Mouse (Mus musculus) retina, postnatal 7 days (tissue): ENCODE data around the gene Gse1.

ENCODE experiments used
- DNase-seq: peaks from one replicate; pipeline ENCODE4 v3.0.0-alpha.2; 2012; ENCODE audit warnings: low read depth, low spot score

The Gse1 gene

DNA sequence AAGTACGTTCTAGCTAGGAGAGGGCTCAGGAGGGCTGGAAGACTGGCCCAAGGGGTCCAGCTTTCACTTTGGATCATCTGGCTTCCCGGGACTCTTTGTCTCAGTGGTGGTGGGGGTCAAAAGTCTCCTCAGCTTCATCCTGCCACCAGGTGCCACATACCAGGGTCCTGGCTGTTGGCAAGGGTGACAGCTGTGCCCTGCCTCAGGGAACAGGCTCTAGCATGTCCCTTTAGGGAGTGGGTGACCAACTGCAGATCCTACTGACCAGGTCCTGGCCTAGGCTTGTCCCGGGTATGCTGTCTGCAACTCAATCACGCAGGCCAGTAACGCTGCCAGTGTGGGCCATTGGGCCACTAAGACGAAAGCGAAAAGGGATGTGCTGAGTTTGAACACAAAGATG, 15.7 kb upstream of the Gse1 start:
- no peak for DNase-seq

DNA sequence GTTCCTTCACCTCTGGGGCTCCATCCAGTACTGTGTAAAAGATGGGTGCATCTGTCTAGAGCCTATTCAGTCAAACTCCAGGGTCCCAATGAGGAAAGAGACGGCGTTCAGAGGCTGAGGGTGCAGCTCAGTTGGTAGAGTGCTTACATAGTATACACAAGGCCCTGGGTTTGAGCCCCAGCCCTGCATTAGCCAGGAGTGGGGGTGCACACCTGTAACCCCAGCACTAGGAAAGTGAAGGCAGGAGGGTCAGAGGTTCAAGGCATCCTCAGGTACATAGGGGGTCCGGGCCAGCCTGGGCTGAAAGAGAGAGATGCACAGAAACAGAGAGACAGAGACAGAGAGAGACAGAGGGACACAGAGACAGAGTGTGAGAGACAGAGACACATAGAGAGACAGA, 15.0 kb upstream of the Gse1 start:
- no peak for DNase-seq

DNA sequence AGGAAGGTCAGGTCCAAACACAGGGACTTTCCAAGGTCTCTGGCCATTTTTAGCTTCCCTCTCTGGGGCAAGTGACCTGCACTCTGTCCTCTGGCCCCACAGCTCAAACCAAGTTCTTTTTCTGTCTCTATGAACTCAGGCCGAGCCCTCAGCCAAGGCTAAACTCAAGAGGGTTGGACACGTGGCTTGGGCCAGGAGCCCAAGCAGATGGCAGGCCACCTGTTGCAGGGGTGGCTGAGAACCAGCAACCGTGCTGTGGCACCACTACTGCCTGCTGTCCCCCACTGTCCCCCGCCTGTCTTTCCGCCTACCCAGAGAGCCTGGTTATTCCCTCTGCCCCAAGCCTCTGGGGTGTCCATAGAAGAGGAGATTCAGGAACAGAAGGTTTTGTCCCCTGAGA, 14.3 kb upstream of the Gse1 start:
- DNase-seq: no peak

DNA sequence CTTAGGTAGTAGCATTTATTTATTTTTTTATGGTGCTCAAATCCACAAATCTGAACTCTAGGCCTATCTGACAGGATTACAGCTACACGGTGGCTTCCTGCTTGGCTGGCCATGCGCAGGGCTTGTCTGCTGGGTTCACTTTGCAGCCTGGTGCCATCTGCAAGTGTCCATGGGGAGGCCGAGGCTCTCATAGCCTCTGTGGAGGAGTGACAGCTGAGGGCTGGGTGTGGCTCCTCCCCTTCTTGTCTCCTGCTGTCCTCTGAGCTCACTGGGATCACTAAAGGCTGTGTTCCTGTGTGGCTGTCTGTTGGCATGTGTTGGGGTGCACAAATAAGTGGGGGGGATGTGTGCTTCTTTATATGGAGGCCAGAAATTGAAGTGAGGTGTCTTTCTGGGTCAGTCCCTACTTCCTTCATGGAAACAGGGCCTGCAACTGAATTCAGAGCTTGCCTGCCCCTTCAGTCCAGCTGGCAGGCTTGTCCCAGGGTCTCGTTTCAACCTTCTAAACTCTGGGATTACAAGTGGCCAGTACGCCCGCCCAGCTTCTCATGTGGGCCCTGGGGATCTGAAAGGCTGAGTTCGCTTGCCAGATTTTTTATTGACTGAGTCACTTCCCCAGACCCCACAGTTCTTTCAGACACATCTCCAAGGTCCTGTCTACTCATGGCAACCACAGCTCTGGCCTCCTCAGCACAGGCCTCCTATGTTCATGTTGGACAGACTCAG, 12.7 kb upstream of the Gse1 start:
- no peak for DNase-seq

DNA sequence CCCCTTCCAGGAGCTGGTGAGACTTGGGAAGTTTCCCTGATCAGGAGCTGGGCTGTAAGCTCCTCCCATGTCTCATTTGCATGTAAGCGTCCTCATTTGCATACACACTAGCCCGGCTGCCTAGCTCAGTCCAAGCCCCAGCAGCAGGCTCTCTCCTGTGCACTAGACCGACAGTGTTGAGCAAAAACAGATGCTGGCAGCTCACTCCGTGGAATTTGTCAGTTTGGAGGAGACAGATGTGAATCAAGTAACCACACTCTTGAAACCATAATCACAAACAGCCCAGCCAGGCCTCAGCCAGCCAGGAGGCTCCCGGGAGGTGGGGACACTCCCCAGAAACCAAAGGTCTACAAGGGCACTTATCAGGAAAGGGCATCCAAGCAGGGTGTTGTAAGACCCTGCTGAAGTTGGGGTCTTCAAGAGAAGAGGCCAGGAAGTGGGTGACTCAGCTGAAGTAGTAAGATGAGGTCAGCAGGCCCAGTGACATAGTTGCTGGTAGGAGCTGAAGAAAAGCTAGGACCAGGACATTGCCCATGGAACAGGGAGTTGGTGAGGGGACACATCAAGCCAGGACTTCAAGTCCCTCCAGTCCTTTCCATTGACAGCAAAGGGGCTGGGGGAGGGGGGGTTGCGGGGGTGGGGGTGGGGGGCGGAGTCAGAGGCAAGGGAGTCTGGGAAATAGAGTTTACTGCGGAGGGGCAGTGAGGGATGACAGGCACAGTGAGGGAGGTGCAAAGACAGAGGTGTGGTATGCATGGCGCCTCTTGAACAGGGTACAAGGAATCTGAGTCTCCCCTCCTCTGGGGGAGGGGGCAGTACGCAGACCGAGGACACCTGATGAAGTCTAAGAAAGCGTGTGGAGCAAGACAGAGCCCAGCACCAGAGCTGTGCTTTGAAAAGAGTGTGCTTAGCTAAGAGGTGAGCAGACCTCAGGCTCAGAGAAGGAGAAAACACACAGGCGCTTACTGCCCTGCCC, 11.1 kb upstream of the Gse1 start:
- DNase-seq: no peak

DNA sequence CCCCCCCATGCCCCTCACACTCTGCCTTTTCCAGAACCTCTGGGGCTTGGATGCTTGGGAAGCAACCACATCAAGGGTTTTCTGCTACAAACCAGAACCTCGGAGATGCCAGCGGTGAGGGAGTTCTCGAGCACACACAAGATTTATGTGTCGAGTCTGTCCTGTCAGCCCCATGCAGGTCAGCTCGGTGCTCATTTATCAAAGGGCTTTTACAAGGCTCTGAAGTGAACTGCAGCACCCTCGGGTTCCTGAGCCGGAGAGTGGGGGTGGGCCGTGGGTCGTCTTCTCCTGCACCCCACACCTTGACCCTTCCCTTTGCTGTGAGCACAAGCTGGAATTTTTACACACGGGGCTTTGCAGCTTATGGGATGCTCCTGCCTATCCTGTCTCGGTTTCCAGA, 5.7 kb upstream of the Gse1 start:
- no peak for DNase-seq

DNA sequence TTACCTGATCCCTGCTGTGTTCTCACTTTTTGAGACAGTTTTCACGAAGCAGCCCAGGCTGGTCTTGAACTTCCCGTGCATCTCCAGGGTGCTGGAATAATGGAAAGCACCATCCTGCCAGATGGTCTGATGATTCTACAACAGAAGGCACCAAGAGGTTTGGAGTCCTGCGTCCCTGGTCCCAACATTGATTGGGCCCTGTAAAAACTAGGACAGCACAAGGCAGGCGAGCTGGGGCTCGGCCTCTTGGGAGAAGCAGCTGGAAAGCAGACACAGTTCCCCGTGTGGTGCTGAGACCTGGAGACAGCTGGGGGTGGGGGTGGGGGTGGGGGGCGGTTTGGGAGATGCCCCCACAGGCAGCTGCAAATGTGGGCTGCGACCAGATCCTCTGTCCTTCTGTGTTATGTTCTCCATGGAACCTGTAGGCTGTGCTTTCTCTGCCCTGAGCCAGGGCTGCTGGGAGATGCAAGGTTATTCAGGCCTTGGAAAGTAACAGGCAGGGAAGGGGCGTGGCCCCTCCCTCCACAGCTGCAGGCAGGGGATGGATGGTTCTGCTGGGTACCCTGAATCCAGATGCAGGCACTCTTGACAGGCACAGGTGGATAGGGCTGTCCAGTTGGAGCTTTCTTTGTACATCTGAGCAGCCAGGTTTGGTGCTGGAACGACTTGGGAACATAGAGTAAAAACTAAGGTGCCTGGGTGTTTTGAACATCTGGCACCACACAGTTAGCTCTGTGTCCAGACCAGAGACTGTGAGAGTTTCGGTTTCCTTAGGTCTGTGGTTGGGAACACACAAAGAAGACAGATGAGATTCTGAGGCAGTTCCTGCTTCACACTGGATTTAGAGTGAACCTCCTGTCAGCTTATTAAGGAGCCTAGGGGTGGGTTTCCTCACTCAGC, 3.5 kb upstream of the Gse1 start:
- DNase-seq: no peak

DNA sequence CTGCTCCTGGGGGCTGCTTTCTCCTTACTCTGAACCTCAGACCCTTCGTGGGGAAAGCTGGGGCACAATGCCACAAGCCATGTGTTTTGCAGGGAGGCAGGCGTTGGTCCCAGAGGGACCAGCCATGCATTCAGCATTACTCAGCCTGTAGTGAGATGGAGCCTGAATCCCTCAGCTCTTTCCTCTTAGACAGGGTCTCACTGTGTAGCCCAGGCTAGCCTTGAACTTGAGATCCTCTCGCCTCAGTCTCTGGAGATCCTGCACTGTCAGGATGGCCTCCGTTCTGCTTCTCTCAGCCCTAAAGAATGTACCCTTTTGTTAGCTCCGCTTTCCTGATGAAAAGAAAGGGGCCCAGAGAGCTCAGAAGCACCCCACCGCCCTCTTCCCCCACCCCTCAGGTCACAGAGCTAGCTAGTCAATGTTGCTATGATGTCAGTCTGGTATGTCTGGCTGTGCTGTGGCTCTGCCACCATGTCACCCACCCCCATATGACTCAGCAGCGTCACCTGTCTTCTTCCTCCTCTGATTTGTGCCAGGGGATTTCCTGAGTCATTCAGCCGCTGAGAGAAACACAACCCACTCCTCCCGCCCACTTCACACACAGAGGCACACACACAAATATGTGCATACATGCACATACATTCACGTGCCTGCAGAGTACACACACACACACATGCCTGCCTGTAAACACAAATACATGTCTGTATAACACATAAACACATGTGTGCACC, 2.7 kb upstream of the Gse1 start:
- no peak for DNase-seq

DNA sequence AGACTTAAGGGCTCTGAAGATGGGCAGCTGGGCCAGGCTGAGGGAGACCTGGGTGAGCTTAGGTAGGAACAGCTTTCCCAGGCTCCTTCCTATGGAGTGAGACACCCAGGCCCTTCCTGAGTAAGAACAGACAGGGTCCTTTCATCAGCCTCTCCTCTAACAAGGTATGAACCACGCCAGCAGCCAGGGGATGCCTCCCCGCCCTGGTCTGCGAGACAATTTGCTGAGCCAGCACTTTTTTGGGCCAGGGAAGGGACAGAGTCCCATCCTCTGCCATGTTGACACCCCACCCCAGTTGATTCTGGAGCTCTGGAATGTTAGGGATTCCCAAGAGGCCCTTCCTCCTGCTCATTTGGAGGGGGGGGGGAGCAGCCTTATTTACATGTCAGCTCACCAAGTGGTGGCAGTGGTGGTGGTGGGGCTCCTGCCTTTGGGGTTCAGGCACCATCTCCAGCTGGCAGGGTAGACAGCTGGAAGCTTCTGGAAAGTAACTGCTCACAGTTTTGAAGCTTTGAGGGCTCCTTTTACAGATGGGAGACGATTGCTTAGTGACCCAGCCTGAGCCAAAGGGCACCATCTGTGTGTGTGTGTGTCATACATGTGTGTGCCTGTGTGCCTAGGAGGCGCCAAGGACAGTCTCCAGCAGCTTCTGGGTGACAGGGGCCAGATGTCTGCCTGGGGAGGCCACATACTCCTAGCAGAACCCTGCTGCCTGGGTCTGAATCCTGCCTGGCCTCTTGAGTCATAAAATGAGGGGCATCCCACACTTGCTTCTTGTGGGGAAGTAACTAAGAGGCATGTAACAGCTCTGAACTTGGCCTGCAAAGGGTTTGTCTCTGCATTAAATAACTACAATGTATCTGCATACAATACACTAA, 1.3 kb upstream of the Gse1 start:
- DNase-seq: no peak

DNA sequence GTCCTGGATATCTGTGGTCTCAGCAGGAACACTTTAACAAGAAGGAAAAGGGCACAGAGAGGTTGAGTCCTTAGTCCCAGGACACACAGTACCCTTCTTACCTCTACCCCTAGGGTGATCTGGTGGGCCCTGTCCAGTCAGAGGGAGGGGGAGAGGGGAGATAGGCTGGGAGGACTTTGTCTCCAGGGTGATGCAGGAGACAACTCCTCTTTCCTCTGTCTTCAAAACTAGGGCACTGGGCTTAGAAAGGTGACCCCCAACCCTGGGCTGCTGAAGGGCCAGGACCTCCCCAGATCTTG, 729 bp upstream of the Gse1 start:
- DNase-seq: no peak

DNA sequence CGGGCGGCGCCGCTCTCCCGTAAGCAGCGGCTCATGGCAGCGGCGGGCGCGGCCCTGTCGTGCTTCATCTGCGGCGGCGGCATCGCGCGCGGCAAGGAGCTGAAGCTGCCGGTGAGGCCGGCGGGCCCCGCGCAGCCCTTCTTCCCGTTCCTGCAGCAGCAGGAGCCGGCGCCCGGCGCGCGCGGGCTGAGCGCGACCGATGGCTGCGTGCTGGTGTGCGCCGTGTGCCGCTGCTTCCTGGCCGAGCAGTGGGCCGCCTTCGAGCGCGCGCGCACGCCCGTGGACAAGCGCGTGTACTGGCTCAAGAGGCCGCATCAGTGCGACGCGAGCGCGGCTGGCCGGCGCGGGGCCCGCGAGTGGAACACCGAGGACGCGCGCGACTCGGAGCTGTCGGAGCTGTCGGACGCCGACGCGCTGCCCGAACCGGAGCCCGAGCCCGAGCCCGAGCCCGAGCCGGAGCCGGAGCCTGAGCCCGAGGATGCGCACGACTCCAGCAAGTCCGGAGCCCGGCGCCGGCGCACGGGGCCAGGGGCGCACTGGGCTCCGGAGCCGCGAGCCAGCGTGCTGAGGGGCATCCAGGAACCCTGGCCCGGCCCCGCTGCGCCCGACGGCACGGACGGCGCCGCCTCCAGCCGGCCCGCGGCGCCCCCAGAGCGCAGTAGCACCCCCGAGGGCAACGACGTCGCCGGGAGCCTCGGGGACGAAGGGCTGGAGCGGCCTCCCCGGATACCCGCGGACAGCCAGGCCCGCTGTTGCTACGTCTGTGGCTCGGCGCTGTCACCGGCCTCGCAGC, 721 bp downstream of the Gse1 start:
- DNase-seq: no peak

DNA sequence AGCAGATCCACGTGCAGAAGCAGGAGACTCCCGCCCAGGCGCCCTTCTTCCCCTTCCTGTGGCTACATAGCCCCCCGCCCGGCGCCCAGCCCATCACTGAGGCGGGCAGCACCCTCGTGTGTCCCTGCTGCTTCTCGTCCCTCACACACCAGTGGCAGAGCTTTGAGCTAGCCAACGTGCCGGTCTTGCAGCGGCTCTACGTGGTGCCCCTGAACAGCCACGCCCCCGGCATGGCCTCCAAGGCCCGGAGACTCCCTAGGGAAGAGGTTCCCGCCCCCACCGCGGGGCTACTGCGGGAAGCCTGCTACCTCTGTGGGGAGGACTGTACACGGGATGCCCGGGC, 1.3 kb downstream of the Gse1 start:
- DNase-seq: no peak

DNA sequence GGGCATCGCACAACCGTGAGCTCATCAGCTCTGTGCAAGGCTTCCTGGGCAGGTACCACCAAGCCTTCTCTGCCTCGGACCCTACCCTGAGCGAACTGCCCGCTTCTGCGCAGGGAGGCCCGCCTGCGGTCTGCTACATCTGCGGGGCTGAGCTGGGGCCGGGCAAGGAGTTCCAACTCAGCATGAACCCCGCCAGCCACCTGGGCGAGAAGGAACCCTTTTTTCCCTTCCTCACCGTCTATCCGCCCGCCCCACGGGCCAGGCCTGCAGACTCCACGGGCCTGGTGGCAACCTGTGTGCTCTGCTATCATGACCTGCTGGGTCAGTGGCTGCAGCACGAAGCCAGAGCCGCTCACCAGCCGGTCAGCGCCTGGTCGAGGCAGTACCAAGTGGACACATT, 1.8 kb downstream of the Gse1 start:
- no peak for DNase-seq

DNA sequence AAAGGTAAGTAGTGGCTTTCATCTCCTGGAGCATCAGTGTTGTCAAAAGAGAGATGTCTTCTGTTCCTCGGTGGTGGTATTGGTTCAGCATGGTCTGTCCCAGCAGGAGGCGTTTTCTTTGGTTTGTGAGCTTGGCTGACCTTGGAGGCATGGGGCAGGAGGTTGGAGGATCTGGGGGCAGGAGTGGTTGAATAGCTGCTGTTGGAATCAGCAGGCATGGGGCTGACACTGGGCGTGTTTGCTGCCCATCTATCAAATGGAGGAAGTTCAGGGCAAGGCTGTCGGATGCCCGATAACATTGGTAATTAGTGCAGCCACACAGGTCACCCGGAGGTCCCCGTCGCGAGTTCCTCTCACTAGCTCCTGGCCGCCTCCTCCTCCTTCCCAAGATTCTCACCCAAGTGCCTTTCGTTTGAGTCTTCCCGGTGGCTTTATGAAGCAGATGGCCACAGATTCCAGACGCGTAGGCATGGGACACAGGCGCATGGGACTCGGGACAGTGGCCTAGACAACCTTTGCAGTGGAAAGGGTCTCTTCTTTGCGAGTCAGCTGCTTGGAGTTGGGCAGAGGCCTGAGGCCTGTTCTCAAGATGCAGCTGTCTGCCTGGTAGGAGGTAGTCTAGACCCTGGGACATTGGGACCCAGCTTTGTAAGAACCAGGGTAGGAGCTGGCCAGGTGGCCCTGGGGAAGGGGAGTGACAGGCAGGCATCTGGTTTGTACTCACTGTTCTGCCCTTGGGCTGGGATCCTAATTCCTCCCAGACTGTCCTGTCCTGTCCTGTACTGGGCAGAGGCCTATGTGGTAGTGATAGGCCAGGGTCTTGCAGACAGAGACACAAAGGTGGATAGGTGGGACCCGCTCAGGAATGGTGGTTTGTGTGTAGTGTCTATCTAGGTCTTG, 2.7 kb downstream of the Gse1 start:
- DNase-seq: no peak

DNA sequence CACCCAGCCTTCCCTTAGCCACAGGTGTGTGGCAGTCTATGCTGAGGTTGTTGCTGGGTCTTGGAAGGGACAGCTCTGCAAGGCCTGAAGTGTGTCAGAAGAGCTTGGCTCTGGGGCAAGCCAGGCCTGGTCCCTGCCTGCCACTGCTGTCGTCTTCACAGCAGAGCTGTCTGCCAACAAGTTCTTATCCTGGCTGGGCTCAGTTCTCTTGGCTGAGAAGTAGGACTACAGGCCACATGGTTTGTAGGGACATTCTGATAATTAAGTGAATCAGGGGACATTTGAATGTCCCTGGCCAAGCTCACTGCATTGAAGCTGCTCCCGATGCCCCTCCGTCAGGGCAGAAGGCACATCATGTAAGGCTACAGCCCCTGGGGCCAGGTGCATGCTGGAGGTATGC, 3.6 kb downstream of the Gse1 start:
- DNase-seq: no peak

DNA sequence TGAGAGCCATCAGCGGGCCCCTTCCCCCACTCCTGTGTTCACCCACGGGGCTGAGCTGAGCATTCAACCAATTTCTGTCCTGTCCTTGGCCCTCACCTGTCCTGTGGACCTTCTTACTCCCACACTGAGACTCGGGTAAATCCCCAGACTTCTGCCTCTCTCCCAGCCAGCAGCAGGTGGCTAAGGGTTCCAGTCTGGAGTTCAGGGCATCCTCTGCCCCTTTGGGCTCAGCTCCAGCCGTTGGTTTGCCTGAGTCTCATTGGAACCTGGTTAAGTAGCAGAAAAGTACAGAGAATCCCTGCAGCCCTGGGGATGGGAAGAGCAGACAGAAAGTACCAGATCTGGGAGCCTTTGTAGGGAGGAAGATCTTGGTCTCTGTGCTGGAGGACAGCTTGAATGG, 4.1 kb downstream of the Gse1 start:
- no peak for DNase-seq

DNA sequence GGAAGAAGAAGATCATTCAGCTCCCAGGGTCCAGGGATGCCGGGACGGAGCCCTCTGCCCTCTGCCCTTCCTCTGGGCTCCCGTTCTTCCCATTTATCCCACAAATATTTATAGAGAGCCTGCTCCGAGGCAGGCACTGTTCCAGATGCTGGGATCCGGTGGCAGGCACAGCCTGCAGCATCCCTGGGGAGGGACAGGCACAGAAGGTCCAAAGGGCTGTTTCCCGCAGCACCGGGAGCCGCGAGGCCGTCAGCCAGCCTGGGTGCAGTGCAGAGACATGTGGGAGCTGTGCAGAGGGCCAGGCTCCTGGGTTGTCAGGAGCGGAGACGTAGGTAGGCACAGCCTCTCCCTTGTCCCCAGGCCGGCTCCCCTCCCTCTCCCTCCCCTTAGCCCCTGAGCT, 4.7 kb downstream of the Gse1 start:
- DNase-seq: no peak

DNA sequence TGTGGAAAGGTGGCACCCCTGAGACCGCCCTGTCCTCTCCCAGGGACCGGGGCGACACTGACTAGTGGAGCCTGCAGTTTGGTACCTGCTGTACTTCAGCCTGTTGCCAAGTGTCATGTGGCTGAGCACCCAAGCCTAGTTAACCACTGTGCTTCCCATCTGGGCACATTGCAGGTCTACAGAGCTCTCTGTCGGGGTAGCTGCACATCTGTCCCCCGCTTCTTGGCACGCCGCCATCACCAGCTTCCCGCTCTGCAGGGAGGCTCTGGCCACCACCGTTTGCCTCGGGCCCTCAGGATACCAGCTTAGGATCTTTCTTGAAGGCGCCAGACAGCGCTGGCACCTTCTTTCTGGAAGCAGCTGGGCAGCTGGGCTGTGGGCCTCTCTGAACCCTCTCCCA, 6.2 kb downstream of the Gse1 start:
- no peak for DNase-seq

DNA sequence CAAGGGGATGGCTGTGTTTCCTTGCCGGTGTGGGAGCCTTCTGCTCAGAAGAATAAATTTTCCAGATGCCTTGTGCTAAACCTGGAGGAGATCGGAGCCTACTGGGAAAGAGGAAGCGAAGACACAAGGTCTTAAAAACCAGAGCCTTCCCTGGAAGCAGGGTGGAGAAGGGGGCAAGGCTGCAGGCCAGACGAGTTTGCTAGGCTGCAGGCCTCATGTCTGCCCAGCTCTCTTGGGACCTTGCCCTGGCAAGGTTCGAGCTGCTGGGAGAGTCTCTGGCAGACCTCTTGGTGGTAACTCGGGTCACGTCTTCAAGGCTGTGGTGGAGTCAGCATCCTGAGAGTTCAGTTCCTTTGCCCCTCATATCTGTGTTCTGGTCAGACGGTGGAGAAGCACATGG, 6.6 kb downstream of the Gse1 start:
- no peak for DNase-seq
